Mouse (Mus musculus) layer of hippocampus, adult 18-20 months (tissue): Measurements from ENCODE around the gene Gm17079. TPM values are rescaled to one million over a fixed set of nuclear protein-coding genes. Genes with fewer than 3 reads are reported as not detected.
"Not testable (repeated sequence)": the region's sequence is repeated elsewhere in the genome, so short reads cannot be mapped to it uniquely, and the experiment has no call there.

Experiments
- DNase-seq, 2 experiments: peaks; one replicate each; pipeline ENCODE4 v3.0.0; 2022; ENCODE audit warnings: low spot score in 2 of 2
- long read RNA-seq: library from polyadenylated mRNA; stranded (forward); transcript quantifications from one replicate; pipeline ENCODE4 v2.0.0, GENCODE M21; 2021
- total RNA-seq, 2 experiments: library from RNA; stranded (reverse); gene quantifications; 2 replicates each; pipeline ENCODE4 v1.2.3; 2021

Gene Gm17079
- not detected for total RNA-seq
- long read RNA-seq = 0 reads

DNA sequence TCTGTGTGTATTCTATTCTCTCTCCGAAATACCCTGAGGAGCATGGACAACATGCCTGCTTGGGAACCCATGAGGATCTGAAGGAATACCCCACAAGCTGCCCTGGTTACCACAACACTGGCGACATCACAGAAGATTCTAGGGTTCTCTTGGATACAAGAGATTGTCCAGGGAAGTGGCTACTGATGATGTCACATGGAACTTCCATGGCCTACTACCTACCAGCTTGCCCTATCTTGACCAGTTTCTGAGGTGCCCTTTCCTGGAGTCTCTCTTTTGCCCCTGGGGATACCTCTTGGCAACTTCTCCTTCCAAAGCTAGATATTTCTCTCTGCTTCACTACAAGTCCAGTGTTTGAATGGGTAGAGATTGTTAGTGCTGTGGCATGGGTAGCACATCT lies at the start of gene Gm17079:
Gene Gm17079 (minus strand): TSS at position 101 of the 400 bp plus-strand sequence.
- not testable (repeated sequence) for DNase-seq

DNA sequence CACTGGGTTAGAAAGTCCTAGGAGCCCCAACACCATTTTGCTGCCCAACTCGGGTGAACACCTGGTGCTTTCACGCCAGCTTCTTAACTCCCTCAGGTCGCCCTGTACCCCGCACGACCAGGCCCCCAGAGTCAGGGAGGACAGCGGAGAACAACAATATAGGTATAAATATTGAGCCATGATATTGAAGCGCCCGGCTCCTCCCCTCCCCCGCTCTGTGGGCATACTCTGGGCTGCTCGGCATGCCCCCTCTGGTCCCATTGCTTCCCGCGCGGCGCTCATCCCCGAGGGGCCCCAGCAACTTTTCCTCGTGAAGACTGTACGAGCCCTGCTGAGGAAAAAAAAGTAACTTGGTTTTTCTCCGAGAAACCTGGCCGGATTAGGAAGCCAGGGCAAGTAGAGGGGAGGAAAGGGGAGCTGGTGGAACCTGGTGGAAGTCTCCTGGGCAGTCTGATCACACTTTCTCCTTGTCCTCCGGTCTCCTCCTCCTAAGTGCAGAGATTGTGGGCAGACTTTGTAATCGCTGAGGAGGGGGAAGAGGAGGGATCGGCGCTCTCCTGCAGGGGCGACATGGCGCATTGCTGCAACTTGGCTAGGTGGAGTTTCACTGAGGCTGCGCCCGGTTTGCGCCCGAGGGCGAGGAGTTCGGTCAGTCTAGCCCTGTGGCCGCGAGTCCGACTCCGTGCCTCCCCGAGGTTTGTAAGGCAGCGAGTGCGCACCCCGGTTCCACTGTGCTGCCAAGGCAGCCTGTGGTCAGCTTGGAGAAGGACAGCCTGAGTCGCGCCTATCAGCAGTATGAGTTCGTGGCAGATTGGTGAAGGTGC lies 45.3 kb upstream of the Gm17079 start:
- no peak for DNase-seq

DNA sequence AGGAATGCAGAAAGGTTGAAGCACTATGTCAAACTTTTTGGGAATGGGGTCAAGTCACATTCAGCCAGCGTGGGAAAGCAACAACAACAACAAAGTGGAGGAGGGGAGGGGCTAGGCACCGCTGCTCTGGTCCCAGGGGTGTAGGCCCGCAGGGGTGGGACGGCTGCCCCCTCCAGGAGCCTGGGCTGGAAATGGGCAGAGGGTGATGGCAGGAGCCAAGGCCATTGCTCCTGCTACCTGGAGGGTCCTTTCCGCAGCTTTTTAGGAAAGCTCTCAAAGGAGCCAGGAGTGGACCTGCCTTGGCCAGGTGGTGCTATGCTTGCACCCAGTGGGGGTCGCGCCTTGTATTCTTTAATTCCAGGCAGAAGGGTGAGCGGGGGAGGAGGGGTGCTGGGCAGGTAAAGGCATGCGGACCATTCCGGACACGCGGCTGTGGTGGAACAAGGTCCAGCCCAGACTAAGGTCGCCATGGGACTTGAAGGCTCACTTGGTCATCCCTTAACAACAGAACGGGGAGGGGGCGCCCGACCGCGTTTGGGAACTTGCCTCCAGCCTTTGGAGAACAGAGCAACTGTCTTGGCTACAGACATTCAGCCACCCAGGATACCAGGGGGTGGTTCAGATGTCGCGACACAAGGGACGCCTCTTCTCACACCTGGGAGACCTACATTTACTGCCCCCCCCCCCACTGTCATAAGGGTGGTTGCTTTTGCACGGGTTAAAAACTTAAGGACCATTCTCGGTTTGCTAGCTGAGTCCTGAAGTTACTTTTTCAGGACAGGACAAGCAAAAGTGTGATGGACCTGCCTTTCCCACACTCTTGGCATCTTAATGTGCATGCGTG lies 44.1 kb upstream of the Gm17079 start:
- no peak for DNase-seq

DNA sequence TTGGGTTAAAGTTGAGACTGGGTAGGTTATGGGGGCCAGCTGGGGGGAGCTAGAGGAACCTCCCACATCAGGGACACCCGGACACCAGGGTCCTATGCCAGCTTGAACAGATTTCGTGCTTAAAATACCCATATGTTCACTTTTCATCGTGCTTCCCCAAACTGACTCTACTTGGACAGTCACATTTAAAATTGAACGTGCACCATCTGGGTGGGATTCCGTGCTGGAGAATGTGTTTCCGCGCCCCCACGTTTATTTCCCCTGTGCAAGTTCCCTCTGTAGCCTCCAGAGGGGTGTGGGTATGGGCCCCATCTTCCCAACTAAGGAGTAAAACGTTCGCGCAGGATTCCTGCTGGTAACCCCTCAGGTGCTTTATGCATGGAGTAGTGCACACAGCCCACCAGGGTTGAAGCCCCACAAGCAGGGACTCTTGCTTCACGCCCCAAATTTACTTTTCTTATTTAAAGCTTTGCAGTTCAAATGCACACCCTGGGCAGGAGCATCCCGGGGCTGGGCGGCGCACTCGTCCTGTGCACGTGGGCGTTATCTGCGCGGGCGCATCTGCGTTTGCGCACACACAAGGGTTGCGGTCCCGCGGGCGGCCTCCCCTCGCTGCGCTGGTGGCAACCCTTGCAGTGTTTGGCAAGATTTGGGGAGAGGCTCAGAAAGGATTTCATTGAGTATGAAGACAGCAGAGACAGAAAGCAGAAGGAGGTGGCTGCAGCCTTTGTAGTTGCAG lies 43.3 kb upstream of the Gm17079 start:
- peak; percentile 28 to 62 for DNase-seq

DNA sequence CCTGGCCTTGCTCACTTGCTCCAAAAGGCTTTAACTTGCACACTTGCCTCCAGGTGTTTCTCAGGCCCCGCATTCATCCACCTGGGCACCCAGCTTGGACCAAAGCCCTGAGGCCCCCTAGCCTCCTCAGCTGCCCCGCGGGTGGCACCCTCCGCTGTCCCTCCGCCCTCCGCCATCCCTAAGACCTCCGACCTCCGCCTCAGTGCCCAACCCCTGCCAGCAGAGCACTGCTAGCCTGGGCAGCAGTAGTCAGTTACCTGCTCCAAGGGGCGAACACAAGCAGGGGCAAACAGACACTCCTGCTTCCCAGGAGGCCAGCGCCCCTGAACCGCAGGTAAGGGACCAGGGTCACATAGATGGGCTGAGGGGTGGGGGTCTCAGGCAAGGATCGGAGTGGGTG lies 42.7 kb upstream of the Gm17079 start:
- no peak for DNase-seq

DNA sequence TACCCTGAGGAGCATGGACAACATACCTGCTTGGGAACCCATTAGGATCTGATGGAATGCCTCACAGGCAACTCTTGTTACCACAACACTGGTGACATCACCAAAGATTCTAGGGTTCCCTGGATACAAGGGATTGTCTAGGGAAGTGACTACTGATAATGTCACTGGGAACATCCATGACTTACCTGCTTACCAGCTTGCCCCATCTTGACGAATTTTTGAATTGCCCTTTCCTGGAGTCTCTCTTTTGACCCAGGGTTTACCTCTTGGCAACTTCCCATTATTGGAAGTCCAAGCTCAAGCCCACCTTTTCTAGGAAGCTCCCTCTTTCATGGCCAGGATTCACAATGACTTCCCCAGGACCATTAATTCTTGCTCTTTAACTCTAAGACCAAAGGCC lies 21.8 kb upstream of the Gm17079 start, which contains the start of gene Gm5800:
Gene Gm5800 (minus strand): TSS at position 101 of the 400 bp plus-strand sequence.
- no peak for DNase-seq

DNA sequence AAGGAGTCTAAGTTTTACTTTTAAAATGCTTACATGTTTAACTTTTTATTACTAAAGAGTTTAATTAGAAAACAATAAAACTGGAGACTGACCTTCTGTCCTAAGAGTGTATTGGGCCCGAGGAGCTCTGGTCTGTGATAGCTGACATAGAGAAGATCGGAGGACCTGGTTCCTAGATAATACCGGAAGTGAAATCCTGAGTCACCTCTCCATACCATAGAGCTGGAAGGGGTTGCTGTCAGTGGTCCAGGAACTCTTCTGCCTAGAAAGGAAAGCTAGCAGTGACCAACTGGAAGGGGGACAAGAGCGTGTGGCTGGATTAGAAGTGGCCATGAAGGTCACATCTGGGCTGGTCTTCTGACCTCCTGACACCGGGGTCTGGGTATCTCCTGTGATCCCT lies 18.0 kb downstream of the Gm17079 start:
- no peak for DNase-seq

Other genes with a start within 250 kb of the Gm17079 start
- gene Vmn2r89, start 243.6 kb downstream of the Gm17079 start, total RNA-seq = not detected
- gene Gm5622, start 142.7 kb downstream of the Gm17079 start, total RNA-seq = not detected
- gene Gm17175, start 121.4 kb downstream of the Gm17079 start, total RNA-seq = not detected
- not detected for gene Gm17174, start 103.3 kb downstream of the Gm17079 start, total RNA-seq
- not detected for gene Gm17078, start 84.2 kb downstream of the Gm17079 start, total RNA-seq
- not detected for gene Gm4181, start 59.8 kb downstream of the Gm17079 start, total RNA-seq
- gene Gm5800, start 21.7 kb upstream of the Gm17079 start, total RNA-seq = not detected
- gene Ang4, start 78.1 kb upstream of the Gm17079 start, total RNA-seq = not detected
- gene AY358078, start 104.6 kb upstream of the Gm17079 start, total RNA-seq = not detected
- gene Ear6, start 158.2 kb upstream of the Gm17079 start, total RNA-seq = not detected
- gene Mettl17, start 189.4 kb upstream of the Gm17079 start, total RNA-seq = 10 to 100 TPM; 29.0 to 43.2 TPM
- gene Slc39a2, start 197.4 kb upstream of the Gm17079 start, total RNA-seq = 1 to 10 TPM; 6.7 to 8.0 TPM
- 1,000 to 10,000 TPM in 1 of 2 experiments, 100 to 1,000 TPM in 1; 922 to 1,028 TPM for gene Ndrg2, start 218.7 kb upstream of the Gm17079 start, total RNA-seq
- not detected for gene Tppp2, start 223.0 kb upstream of the Gm17079 start, total RNA-seq
- gene Rnase13, start 227.3 kb upstream of the Gm17079 start, total RNA-seq = not detected